Mouse (Mus musculus) gastrocnemius, postnatal 25 days (tissue): Measurements from ENCODE around the gene Kif1b. TPM values are rescaled to one million over a fixed set of nuclear protein-coding genes. Genes with fewer than 3 reads are reported as not detected.
A peak's percentile ranks its signal among the peaks of the same experiment; 100 is the strongest.
"Not testable (repeated sequence)": the region's sequence is repeated elsewhere in the genome, so short reads cannot be mapped to it uniquely, and the experiment has no call there.

ENCODE experiments used
- DNase-seq: peaks from one replicate; pipeline ENCODE4 v3.0.0; 2022
- total RNA-seq, 2 experiments: library from RNA; stranded (reverse); gene quantifications; 1 replicate in 1 of 2; 2 replicates in 1 of 2; pipeline ENCODE4 v1.2.3; 2021

The Kif1b gene
- total RNA-seq, 2 experiments from 2014 or later: 304 to 308 TPM

- no peak for DNase-seq
These were observed 87.0 kb downstream of the Kif1b start for GRCm38 (mm10) chr4:149220481-149220880.

GRCm38 (mm10) chr4:149220042-149220473, 87.4 kb downstream of the Kif1b start:
- no peak for DNase-seq

- no peak for DNase-seq
These were observed 88.0 kb downstream of the Kif1b start for GRCm38 (mm10) chr4:149219401-149220041.

- DNase-seq: no peak
These were observed 89.0 kb downstream of the Kif1b start for GRCm38 (mm10) chr4:149218476-149218875.

GRCm38 (mm10) chr4:149215982-149216381, 91.5 kb downstream of the Kif1b start:
- no peak for DNase-seq

DNA sequence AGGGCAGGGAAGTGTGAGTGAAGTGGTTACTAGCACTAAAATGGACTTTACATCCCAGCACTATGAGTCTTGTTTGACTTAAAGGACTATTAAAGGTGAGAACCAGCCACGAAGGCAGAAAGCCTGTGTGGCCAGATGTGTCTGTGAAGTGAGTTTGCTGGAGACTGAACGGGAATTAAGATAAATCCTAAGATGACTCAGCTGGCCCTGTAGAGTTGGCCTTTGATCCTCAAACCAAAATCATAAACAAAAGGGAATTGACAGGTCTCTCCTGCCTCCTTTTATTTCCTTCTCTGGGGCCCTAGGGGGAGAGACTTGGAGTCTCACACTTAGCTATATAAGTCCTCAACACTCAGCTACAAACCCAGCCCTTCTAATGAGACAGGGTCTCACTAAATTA, 92.1 kb downstream of the Kif1b start:
- no peak for DNase-seq

- not testable (repeated sequence) for DNase-seq
These were observed 93.0 kb downstream of the Kif1b start for GRCm38 (mm10) chr4:149214468-149214867.

DNA sequence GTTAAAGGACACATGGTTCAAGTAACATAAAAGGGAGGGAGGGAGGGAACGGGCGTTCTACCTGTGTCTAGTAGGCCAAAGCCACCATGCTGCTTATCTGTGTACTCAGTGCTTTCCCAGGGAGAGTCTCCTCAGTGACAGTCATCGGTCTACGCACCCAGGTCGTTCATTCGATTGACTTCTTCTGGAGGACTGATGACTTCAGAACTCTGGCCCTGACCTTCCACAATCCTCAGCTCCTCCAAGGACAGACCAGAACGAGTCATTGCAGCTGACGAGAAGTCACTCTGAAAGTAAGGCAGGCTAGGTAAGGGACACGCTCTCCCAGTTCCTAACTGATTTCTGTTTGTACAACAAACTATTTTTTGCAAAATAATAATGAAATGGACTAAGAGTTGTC, 94.0 kb downstream of the Kif1b start:
- DNase-seq: no peak

- DNase-seq: not testable (repeated sequence)
These were observed 96.1 kb downstream of the Kif1b start for GRCm38 (mm10) chr4:149211441-149211840.

GRCm38 (mm10) chr4:149202467-149202866, 105.0 kb downstream of the Kif1b start:
- no peak for DNase-seq

- DNase-seq: no peak
These were observed 106.4 kb downstream of the Kif1b start for GRCm38 (mm10) chr4:149201110-149201509.

GRCm38 (mm10) chr4:149197180-149197579, 110.3 kb downstream of the Kif1b start:
- no peak for DNase-seq

- no peak for DNase-seq
These were observed 116.4 kb downstream of the Kif1b start for GRCm38 (mm10) chr4:149191103-149191502.

- no peak for DNase-seq
These were observed 118.9 kb downstream of the Kif1b start for GRCm38 (mm10) chr4:149188563-149188962.

DNA sequence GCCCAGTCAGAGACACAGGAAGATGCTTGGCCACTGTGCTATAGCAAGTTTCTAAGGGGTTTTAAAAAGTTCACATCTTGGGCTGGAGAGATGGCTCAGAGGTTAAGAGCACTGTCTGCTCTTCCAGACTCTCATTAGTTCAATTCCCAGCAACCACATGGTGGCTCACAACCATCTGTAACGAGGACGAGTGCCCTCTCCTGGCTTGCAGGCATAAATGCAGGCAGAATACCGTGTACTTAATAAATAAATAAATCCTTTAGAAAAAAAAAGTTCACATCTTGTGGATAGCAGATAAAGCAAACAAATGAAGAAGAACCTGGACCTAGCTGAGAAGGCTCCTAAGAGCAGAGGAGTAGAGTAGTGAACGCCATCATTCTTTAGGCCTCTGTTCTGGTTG, 124.7 kb downstream of the Kif1b start:
- DNase-seq: no peak

DNA sequence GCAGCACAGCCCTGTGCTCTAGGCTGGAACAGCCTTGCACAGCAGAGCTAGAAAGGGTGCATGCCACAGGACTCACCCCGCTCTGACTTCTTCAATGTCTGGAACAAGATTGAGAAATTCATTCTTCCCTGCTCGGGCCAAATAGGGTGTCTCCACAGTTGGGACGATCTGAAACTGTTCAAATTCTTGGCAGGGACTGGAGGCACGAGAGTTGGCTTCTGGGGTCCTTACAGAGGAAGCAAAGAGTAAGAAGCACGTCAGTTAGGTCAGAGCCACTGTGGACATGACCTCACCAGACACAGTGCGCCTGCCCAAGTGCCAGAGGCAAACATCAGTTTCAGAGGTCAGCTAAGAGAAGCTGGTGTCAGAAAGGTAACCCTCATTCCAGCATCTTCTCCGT, 125.3 kb downstream of the Kif1b start:
- DNase-seq: peak; percentile 46

- no peak for DNase-seq
These were observed 127.9 kb downstream of the Kif1b start for GRCm38 (mm10) chr4:149179573-149179972.

GRCm38 (mm10) chr4:149179160-149179559, 128.3 kb downstream of the Kif1b start:
- no peak for DNase-seq

DNA sequence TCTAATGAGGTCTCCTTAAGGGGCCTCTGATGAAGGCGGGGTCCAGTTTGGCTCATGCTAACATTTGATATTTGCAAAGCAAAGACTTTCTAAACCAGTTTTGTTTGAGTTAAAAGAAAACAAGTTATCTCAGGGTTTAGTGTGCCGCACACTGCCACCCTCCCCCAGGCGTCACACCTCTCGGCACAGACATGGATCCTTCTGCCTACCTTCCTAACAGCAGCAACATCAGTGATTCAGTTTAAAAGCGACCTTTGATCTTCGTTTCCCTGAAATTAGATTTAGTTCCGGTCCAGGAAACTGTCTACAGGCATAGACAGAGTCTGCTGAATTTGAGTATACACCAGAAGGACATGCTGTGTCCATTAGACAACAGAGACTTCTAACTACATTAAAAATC, 129.2 kb downstream of the Kif1b start:
- no peak for DNase-seq

- DNase-seq: no peak
These were observed 130.4 kb downstream of the Kif1b start for GRCm38 (mm10) chr4:149177046-149177445.

DNA sequence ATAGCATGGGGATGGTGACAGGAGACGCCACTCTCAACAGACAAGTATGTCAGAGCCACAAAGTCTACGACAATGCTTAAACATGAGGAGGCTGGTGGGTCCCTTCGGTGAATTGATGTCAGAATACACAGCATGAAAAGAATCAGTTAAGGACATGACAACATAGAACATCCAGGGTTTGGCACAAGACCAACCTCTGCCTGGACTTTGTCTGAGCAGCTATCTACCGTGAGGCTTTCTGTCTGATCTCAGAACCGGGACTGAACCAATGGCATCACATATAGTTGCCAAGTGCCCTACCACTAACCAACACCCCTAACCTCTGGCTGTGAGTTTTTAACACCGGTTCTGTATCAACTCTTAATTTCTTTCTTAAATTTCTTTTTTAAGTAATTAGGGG, 130.8 kb downstream of the Kif1b start:
- no peak for DNase-seq

- DNase-seq: no peak
These were observed 133.8 kb downstream of the Kif1b start for GRCm38 (mm10) chr4:149173661-149174060.

GRCm38 (mm10) chr4:149172666-149173065, 134.8 kb downstream of the Kif1b start:
- DNase-seq: peak; percentile 78

DNA sequence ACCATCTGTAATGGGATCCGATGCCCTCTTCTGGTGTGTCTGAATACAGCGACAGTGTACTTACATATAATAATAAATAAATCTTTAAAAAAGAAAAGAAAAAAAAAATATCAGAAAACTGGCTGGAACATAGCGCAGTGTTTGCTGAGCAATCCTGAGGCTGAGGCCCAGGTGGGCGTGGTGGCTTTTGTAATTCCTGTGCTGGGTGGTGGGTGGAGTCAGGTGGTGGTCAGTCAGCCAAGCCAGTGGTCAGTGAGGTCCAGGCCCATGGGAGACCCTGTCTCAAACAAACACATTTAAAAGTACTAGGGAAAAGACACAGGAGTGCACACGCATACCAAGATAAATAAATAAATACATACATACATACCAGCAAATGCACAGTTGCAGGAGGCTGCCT, 135.4 kb downstream of the Kif1b start:
- peak; percentile 67 for DNase-seq

- peak; percentile 49 for DNase-seq
These were observed 135.9 kb downstream of the Kif1b start for GRCm38 (mm10) chr4:149171581-149171981.
